In genomic region chr2:126783370-126783769, GRCm38 (mm10) we compare ENCODE assay signal across 19 mouse cellular contexts. TPM values are rescaled to one million over a fixed set of nuclear protein-coding genes. Genes with fewer than 3 reads are reported as not detected.
DNase-seq lines count a peak whose midpoint lies in the region; ATAC-seq and TF ChIP-seq lines count a peak whose summit lies in the region.
"Had no signal": no experiment of that assay in that cellular context is flagged by ENCODE, and none has a peak within 500 bp of the region (broad histone marks: within the 10 kb centered on the region; RNA-seq: fewer than 3 reads in every experiment).

TSS of gene Usp50 (minus strand) at chr2:126783470.

- H3K4me2 ChIP-seq in intestine, embryonic 14.5 days (ENCODE audit: low read length), result no peak within 1 kb of the TSS
- H3K4me2 ChIP-seq in intestine, embryonic 15.5 days (replicated peaks), result no peak within 1 kb of the TSS
- H3K4me2 ChIP-seq: embryonic facial prominence, embryonic 13.5 days; embryonic facial prominence, embryonic 15.5 days; forebrain, embryonic 12.5 days had no signal

- no peak within 1 kb of the TSS for H3K9ac ChIP-seq in intestine, embryonic 14.5 days (ENCODE audit: low read length)
- no peak within 1 kb of the TSS for H3K9ac ChIP-seq in intestine, embryonic 15.5 days
- H3K9ac ChIP-seq: embryonic facial prominence, embryonic 13.5 days; embryonic facial prominence, embryonic 15.5 days; forebrain, embryonic 12.5 days had no signal

- DNase-seq in intestine, embryonic 14.5 days (ENCODE audit: low spot score), result peak; percentile 38
- DNase-seq in testis, postnatal 10 days (ENCODE audit: low spot score), result no peak
- no peak for DNase-seq in c-Kit-positive CD71-positive TER-119-positive erythroid progenitor cells, embryonic 14.5 days (ENCODE audit: low spot score)
- DNase-seq: adrenal gland, adult 2 months; adrenal gland, postnatal 10 days; adrenal gland, postnatal 25 days; cerebellum, adult 11 months; cerebellum, adult 18-20 months; cerebellum, adult 8-10 months; cerebellum, adult 9-11 months; cerebellum, postnatal 36 days; embryo, embryonic 11 days had no signal

- ATAC-seq in intestine, embryonic 14.5 days (replicated peaks; ENCODE audit: low FRiP score, low TSS enrichment, low read depth), result no peak
- no peak for ATAC-seq in intestine, embryonic 15.5 days

- TF ChIP-seq POLR2A in testis, adult 2 months (IDR thresholded peaks at IDR 0.05; ENCODE audit: control insufficient read depth, low read depth, low read length), result no peak

- H3K36me3 ChIP-seq in intestine, embryonic 14.5 days (ENCODE audit: control insufficient read depth, insufficient read depth, low read length), result no peaks in the 10 kb centered on the region
- no peaks in the 10 kb centered on the region for H3K36me3 ChIP-seq in intestine, embryonic 15.5 days
- H3K36me3 ChIP-seq in testis, adult 2 months (ENCODE audit: control insufficient read depth, insufficient read depth, low read length), result no peaks in the 10 kb centered on the region
- H3K36me3 ChIP-seq: embryonic facial prominence, embryonic 13.5 days; embryonic facial prominence, embryonic 15.5 days; forebrain, embryonic 10.5 days; forebrain, embryonic 12.5 days had no signal

- no peaks in the 10 kb centered on the region for H3K9me3 ChIP-seq in intestine, embryonic 14.5 days (ENCODE audit: control insufficient read depth, low read length)
- no peaks in the 10 kb centered on the region for H3K9me3 ChIP-seq in intestine, embryonic 15.5 days
- H3K9me3 ChIP-seq: embryonic facial prominence, embryonic 13.5 days; embryonic facial prominence, embryonic 15.5 days; forebrain, embryonic 10.5 days; forebrain, embryonic 12.5 days had no signal

- no peak within 1 kb of the TSS for H3K27ac ChIP-seq in intestine, embryonic 14.5 days (ENCODE audit: low read depth)
- H3K27ac ChIP-seq in intestine, embryonic 15.5 days, result no peak within 1 kb of the TSS
- peak within 1 kb of the TSS; percentile 17; the same call in 1 of the 2 replicates for H3K27ac ChIP-seq in testis, adult 2 months (ENCODE audit: control insufficient read depth, insufficient read depth, low read depth, low read length)
- H3K27ac ChIP-seq: embryonic facial prominence, embryonic 13.5 days; embryonic facial prominence, embryonic 15.5 days; forebrain, embryonic 10.5 days; forebrain, embryonic 12.5 days had no signal

- TF ChIP-seq CTCF in testis, adult 2 months (IDR thresholded peaks at IDR 0.05; ENCODE audit: control insufficient read depth, insufficient read depth, insufficient replicate concordance, low read depth, low read length), result no peak

- 66% methylated on average over 4 of the region's 4 CpGs for WGBS in intestine, embryonic 14.5 days
- 66% methylated on average over 4 of the region's 4 CpGs for WGBS in intestine, embryonic 15.5 days

- H3K4me3 ChIP-seq in intestine, embryonic 14.5 days (ENCODE audit: low read depth, low read length), result no peak within 1 kb of the TSS
- H3K4me3 ChIP-seq in intestine, embryonic 15.5 days (replicated peaks), result no peak within 1 kb of the TSS
- H3K4me3 ChIP-seq in testis, adult 2 months (ENCODE audit: control insufficient read depth, low read depth, low read length), result peak within 1 kb of the TSS; percentile 79
- H3K4me3 ChIP-seq: embryonic facial prominence, embryonic 13.5 days; embryonic facial prominence, embryonic 15.5 days; erythroblast, embryonic 14.5 days; forebrain, embryonic 10.5 days; forebrain, embryonic 12.5 days had no signal

- 0 out of 2 replicates have a peak, but pooled peaks cover 3% of the 10 kb centered on the region for H3K4me1 ChIP-seq in intestine, embryonic 14.5 days (replicated peaks; ENCODE audit: control insufficient read depth, insufficient read depth, low read length)
- peaks cover 8% of the 10 kb centered on the region; the same call in 1 of the 2 replicates for H3K4me1 ChIP-seq in intestine, embryonic 15.5 days (replicated peaks)
- no peaks in the 10 kb centered on the region; the same call in 1 of the 2 replicates for H3K4me1 ChIP-seq in testis, adult 2 months (ENCODE audit: control insufficient read depth, insufficient read depth, low read length)
- H3K4me1 ChIP-seq: forebrain, embryonic 12.5 days had no signal

- H3K27me3 ChIP-seq in intestine, embryonic 14.5 days (replicated peaks; ENCODE audit: control insufficient read depth, insufficient read depth, low read length), result no peaks in the 10 kb centered on the region
- H3K27me3 ChIP-seq in intestine, embryonic 15.5 days (replicated peaks), result no peaks in the 10 kb centered on the region
- no peaks in the 10 kb centered on the region for H3K27me3 ChIP-seq in testis, adult 2 months (ENCODE audit: control insufficient read depth, insufficient read depth, low read length)
- H3K27me3 ChIP-seq: embryonic facial prominence, embryonic 13.5 days; embryonic facial prominence, embryonic 15.5 days; forebrain, embryonic 12.5 days had no signal

RNA-seq across cellular contexts. Expression of gene Usp50, which starts in this region (rescaled TPM):
- 2.3 and 2.4 TPM in 2 replicates for polyA plus RNA-seq in intestine, embryonic 14.5 days (2014; fragmentation: Nextera tagmentation; extraction: Ambion mirVana)
- 1.7 and 2.1 TPM in 2 replicates for polyA plus RNA-seq in intestine, embryonic 15.5 days (2015; fragmentation: Nextera tagmentation; extraction: Ambion mirVana)
- polyA plus RNA-seq in testis, adult 2 months (2012; rRNA removed), result 198 and 223 TPM in 2 replicates

Comparison
In these comparisons a context has a peak if more than half of its experiments do, and no peak if none do; other contexts are left out.
1. RNA of gene Usp50 (polyA plus RNA-seq): 198 to 223 TPM in testis, adult 2 months; 2.3 to 2.4 TPM in intestine, embryonic 14.5 days and 1.7 to 2.1 TPM in intestine, embryonic 15.5 days; every median in the first group is over 10 times any median in the second.